Mouse (Mus musculus) T-helper 17 cell (primary cell): Measurements from ENCODE around the gene Usp44.
"Not testable (repeated sequence)": the region's sequence is repeated elsewhere in the genome, so short reads cannot be mapped to it uniquely, and the experiment has no call there.

Experiments used
- in situ Hi-C, 2 experiments: fragments of 300-600 bp; cut with MboI, MseI; formaldehyde crosslinking; loops; 1 replicate in 1 of 2; 2 replicates in 1 of 2; pipeline ENCODE4 v1.15.1; 2025; ENCODE audit warnings: high pct_unique_total_duplicates in 2 of 2

Gene Usp44

DNA sequence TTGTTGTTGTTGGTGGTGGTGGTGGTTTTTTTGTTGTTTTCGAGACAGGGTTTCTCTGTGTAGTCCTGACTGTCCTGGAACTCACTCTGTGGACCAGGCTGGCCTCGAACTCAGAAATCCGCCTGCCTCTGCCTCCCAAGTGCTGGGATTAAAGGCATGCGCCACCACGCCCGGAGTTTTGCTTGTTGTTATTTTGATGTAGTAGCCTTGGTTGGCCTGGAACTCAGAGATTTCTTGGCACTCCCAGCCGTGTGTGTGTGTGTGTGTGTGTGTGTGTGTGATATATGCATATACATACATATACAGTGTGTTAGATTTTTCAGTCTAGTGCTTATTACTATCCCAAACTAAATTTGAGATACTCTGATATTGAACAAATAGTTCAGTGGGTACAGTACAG is 3.8 kb downstream of the Usp44 start:
- in situ Hi-C loops, result not testable (repeated sequence)

DNA sequence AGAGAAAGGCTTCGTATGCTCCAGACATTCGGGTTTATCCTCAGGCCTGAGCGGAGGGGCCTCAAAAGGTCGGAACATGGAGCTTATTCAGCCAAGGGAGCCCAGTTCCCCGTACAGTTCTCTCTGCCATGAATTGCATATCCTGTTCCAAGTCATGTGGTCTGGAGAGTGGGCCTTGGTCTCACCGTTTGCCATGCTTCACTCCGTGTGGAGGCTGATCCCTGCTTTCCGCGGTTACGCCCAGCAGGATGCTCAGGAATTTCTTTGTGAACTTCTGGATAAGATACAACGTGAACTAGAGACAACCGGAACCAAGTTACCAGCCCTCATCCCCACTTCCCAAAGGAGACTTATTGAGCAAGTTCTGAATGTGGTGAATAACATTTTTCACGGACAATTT is 15.4 kb downstream of the Usp44 start:
- in situ Hi-C loops, result no loop called here

DNA sequence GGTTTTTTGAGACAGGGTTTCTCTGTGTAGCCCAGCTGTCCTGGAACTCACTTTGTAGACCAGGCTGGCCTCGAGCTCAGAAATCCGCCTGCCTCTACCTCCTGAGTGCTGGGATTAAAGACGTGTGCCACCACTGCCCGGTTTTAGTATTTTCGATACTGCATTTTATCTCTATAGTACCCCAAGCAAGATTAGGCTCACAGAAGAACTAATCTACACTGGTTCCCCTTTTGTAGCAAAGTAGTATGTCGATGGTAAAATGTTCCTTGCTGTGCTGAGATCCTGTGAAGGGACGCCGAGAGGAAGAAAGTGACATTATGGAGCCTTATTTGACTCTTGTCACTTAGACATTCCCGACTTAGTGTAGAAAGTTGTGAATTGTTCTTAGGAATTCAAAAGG is 23.8 kb downstream of the Usp44 start:
- in situ Hi-C loops, result no loop called here

DNA sequence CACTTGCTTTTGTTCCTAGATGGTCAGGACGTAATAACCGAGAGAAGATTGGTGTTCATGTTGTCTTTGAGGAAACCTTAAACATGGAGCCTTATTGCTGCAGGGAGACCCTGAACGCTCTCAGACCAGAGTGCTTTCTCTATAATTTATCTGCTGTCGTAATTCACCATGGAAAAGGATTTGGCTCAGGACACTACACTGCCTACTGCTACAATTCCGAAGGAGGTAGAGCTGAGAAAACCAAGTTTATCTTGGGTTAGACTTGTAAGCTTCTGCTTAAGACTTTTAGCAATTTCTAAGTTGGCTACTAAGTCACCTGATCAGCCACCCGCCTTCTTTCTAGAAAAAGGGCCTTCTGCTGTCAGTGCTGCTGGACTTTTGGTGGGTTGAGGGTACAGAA is 24.7 kb downstream of the Usp44 start:
- in situ Hi-C loops, result no loop called here

DNA sequence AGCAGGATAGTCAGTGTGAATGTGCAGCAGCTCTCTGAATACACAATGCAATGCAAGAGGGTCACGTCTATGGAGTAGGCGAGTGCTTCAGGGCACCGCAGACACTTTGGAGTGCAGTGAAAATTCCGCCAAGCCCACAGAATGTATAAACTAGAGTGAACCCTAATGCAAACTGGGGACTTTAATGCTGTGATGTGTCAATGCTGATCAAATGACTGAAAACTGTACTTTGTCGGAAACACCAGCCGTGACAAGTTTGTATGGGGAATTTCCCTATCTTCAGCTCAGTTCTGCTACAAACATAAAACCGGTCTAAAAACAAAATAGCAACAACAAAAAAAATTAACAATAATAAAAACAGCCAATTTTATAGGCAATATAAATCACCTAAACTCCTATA is 37.0 kb downstream of the Usp44 start:
- in situ Hi-C loops, result no loop called here

DNA sequence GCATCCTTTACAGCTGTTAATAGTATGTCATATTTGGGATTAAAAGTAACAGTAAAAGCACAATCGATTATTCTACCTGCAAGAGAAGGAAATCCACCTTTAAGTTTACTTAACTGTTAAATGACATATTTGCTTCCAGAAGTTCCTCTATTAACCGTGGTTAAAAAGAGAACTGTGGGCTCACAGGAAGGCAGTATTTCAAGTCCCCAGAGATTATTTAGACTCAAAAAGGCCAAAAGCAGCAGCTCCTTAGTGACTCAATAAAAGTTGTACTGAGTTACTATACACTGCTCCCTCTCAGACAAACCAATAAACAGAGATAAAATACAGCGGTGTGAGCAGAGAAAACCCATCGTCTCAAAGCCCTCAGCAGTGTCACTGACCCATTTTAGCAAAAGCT is 37.5 kb downstream of the Usp44 start:
- in situ Hi-C loops, result no loop called here

DNA sequence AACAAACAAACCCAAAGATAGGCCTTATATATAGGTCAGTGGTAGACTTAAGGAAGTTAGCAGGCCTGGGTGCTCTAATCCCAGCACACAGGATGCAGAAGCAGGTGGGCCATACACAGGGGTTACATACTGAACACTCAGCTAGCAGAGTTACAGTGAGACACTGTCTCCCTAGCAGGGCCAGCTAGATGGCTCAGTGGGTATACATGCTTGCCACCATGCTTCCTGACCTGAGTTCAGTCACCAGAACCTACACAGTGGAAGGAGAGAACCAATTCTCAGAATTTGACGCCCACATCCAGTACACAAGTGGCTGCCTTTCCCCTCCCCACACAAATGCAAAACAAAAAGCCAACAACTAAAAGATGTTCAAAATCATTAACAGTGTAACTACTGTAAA is 45.4 kb downstream of the Usp44 start:
- in situ Hi-C loops, result no loop called here

DNA sequence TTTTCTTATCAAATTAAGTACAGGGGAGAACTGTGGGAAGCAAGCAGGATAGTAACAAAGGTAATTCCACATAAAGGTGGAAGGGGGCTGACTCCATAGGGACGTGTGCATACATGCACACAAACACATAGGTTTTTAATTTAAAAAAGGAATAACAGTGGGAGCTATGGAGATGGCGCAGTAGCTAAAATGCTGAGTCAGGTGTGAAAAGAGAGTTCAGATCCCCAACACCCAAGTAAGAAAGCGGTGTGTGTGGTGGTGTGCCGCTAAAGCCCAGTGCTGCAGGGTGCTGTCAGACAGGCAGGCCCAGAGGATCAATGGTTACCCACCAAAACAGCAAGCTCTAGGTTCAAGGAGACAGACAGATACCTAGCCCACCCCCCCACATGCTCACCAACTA is 47.4 kb downstream of the Usp44 start:
- in situ Hi-C loops, result no loop called here

DNA sequence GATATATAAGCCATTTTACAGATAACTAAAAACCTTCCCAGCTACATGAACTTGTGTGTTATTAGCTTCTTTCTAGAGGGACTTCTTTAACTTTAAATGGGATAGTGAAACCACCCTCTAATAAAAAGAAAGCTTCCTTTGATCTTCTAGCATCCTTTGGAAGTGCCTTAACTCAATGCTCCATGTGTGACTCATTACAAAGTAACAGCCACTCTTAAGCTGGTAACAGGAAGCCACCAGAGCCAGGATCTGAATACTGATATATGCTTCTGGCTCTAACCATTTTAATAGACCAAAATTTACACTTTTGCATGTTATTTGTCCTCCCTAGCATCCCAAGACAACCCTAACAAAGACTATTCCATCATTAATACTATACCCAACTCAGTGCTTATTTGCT is 50.6 kb downstream of the Usp44 start:
- in situ Hi-C loops, result no loop called here

DNA sequence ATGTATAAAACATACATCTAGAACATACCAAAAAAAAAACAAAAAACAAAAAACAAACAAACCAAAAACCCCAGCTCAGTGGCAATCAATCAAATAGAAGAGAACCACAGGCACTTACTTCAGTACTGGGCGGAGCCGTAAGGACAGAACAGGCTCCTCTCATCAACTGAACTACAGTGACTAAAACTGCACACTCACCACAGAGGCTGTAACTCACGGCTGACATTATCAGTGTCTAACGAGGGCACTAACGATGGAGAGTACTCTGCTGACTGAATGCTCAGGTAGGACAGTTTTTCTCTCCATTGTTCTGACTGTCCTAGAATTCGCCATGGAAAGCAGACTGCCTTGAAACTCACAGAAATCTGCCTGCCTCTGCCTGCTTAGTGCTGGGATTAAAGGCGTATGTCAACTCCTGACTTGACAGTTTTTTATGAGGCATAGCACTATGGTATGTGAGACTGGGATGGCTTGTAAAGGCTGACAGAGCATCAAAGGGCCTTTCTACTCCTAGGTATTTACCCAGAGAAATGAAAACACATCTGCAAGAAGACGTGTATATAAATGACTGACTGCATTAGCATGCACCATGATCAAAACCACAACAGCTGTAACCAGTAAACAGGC is 51.5 kb downstream of the Usp44 start:
- in situ Hi-C loops, result no loop called here

DNA sequence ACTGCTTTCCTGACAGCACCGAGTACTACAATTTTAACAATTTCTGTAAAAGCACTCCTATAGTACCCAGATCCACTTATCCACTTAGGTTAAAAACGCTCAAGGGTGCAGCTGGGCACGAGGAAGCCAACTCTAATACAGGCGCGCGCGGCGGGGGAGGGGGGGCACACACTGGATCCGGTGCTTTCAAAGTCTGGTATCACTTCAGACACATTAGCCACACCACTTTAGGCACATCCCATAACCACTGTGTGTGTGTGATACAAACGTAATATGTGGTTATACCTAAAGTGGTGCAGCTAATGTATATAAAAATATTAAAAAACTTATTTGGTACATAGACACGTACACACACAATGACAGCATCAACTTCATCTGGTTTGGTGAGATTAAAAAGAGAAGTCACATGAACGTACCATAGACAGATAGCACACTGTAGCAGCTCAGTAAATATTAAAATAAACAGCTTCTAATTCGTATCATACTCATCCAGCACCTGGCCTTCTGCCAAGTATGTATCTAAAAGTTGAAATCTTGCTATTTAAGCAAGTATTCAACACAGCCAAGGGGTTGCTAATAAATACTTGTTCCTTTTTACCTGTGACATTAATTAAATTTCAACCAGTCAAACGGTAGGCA is 54.6 kb downstream of the Usp44 start:
- in situ Hi-C loops, result no loop called here

DNA sequence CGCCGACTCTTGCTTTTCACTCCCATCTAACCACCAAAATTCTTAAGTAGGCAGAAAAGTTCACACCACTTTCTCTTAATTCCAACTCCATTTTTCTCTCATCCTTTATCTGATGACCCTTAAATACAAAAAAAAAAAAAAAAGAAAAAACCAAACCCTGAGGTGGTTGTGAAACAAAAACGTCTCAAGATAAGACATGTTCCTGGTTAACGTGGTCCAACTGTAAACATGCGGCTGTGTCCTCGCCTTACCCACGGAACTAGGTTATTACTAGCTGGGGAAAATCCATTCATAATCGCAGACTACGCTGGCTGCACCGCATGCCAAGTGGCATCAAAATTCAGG is 57.2 kb downstream of the Usp44 start:
- in situ Hi-C loops, result no loop called here

DNA sequence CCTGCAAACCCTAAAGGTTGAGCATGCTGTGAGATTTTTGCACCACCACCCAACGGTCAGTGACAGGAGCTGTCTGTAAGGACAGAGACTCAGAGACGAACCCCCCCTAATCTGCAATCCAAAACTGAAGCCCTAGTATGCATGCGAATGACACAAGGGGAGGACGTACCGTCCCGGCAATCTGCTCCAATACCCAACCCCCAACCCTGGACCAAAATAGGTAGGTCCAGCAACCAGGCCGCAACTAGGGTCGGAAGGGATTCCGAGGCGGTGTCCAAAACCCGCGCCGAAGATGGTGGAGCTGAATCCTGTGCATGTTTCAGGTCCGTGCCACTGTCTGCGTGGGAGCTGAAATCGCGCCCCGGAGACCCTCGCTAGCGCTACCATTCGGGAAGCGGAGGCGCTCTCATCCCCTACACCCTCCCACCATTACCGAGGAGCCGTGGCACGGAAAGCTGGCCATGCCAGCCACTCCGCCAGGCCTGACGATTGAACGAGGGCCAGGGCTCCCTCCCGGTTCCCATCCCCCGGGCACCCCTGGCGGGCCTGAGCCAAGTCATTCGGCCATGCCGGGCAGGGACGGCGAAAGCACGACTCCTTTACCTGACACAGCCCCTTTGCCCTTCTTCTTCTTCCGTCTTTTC is 57.7 kb downstream of the Usp44 start:
- in situ Hi-C loops, result no loop called here

DNA sequence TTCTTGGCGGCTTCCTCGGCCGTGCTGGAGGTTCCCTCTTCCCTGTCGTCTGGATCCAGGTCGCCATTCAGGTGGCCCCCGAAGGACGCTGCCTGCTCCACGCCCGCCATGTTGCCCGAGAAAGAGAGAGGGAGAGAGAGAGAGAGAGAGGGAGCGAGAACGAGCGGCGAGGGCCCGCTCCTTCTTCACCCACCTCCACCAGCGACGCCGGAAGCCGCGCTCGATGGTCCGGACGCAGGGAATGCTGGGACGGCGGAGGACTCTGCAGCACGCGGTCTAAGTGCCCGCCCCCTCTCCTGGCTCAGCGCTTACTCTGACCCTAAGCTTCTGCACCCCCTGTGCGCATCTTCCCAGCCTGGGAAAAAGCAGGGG is 58.2 kb downstream of the Usp44 start:
- in situ Hi-C loops, result no loop called here

DNA sequence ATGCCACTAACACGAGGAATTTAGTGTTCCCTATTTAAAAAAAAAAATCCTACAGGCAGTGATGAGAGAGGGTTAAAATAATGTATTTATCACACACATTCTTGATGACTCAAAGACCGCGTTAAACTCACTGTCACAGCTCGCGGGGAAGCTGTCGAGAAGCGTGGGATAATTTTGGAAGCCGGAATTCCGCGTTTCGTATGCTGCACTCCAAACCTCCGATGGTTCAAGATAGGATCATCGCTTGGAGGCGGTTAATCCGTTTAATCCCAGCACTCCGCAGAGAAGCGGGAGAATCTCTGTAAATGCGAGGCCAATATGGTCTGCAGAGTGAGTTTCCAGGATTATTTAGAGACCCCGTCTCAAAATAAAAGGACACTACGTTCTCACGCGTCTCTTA is 58.6 kb downstream of the Usp44 start:
- in situ Hi-C loops, result no loop called here

DNA sequence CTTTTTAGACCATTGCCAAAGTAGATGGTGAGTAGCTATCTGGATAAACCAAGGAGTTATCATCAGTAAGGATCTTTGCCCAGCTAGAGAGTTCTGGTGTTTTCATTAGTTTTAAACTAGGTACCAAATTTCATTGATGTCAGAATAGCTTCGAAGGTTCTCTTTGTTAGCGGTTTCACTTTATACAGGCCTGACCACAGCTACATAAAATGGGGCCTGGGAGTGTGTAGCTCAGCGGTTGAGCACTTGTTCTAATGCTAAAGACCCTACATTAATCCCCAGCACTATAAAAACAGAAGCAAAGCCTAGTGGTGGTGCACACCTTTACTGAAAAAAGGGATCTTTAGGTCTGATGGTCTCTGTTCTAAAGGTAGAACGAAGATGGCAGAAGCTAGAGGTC is 59.2 kb downstream of the Usp44 start:
- in situ Hi-C loops, result no loop called here

DNA sequence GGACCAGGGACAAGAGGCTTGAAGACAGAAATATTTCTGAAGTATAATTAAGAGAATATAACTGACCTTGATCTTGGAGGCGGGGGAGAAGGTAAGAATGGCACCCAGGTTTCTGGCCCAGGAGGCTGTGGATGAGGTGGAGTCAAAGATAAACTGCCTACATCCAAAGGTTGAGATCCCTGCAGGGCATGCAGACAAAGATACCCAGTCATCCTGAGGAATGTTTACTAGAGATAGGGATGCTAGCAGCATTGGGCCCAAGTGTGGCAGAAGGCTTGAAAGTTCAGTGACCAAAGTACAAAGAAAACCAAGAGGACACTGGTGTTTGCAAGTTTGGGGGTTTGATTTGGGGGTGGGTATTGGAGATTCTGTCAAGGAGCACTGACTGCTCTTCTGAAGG is 59.7 kb downstream of the Usp44 start:
- in situ Hi-C loops, result no loop called here

DNA sequence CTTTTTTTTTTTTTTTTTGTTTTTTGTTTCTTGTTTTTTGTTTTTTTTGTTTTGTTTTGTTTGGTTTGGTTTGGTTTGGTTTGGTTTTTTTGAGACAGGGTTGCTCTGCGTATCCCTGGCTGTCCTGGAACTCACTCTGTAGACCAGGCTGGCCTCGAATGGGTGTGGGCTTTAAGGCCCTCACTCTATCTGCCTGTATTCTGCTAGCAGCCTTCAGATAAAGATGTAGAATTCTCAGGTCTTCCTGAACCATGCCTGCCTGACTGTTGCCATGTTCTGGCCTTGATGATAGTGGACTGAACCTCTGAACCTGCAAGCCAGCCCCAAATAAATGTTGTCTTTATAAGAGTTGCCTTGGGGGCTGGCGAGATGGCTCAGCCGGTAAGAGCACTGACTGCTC is 61.2 kb downstream of the Usp44 start:
- in situ Hi-C loops, result no loop called here

DNA sequence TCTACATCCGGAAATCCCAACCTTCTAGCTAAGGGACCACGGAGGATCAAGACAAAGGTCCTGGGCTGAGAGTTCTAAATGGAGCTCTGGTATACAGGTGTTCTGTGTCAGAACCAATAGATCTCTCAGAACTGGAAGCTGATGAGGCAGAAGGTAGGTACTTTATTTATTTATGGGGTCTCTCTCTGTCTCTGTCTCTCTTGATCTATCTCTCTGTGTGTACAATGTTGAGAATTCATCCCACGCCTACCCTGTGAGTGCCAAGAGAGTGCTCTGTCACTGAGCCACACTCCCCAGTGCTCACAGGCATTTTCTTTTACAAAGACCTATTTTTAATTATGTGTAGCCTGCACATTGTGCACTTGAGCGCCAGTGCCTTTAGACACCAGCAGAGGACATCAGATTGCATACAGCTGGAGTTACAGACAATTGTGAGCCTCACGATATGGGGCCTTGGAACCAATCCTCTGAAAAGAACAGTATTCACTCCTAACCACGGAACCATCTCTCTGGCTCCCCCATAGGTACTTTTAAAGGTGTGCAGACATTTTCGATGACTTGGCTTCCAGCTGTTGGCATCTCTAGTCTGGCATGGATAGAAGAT is 65.8 kb downstream of the Usp44 start, which contains the start of gene Metap2:
Gene Metap2, minus strand, starts transcription at position 51 of the 604 bp plus-strand sequence.
- in situ Hi-C loops, result no loop called here

DNA sequence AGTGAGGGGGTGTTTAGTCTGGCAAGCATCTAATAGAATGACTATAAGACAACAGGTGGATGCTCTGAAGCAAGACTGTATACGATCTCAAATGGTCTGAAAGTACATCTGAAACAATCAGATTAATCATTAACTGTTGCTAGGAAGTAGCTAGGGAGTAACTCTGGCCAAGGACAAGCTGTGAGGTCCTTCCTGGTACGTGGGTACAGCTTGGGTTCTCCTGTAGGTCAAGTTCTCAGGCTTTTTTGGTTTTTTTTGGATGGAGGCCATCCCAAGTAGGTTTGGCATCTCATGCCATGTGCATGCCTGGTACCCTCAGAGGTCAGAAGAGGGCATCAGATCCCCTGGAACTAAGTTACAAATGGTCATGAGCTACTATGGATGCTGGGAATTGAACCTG is 67.9 kb downstream of the Usp44 start:
- in situ Hi-C loops, result no loop called here

DNA sequence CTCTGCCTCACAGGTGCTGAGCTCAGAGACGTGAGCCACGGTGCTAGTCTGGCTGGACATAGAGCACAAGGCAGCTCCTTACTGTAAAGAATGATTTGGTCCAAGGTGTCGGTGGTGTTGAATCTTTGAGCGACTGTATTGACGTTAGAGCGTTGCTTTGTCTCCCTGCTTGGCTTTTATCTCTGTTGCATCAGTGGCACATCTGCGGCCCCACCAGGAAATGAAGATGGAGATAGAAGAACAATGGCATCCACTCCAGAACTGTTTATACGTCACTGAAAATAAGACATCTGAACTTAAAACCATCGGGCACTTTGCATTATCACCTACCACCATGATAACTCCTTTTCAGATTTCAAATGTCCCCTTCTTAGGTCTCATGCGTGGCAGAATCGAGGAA is 68.6 kb downstream of the Usp44 start:
- in situ Hi-C loops, result no loop called here

DNA sequence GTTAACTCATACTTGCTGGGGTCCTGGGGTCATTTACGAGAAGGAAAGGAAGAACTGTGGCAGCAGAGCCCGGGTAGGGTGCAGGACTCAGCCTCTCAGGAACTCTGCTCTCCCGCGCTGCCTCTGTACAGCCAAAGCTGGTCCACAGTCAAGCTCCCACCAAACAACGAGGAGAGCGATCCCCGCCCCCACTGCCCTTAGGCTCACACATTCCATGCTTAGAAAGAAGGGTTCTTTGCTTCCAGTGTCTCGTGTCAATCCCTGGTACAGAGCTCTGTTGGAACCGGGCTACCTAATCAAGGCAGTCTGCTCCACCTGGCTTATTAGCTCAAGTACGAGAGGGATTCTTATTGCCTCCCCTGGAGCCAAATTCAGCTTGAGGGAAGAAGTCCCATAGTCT is 76.0 kb downstream of the Usp44 start:
- in situ Hi-C loops, result no loop called here
